Mouse (Mus musculus) adipocyte (in vitro differentiated cells): ENCODE measurements around the gene Ptdss2.

ENCODE experiments used
- DNase-seq: peaks from one replicate; pipeline ENCODE4 v3.0.0-alpha.2; 2016; ENCODE audit warnings: low spot score

Ptdss2 gene

DNA sequence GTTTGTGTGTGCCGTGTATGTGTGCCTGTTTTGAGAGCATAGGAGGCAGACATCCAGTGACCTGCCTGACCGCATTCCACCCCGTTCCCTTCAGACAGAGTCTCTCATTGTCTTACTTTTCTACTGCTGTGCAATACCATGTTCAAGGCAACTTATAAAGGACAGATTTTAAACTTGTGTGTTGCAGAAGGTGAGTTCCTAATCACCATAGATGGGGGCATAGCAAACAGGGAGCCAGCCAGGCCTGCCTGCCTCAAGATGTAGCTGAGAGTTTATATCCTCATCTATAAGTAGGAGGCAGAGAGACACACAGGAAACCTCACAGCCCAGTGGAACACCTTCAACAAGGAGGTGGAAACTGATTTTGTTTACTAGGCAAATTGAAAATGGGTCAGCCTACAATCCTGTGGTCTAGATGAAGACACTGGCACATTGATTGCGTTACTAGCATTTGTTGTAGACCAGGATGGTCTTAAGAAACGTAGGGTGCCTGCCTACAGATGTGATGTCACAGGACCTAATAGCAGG lies 51.2 kb downstream of the Ptdss2 start:
- no peak for DNase-seq

DNA sequence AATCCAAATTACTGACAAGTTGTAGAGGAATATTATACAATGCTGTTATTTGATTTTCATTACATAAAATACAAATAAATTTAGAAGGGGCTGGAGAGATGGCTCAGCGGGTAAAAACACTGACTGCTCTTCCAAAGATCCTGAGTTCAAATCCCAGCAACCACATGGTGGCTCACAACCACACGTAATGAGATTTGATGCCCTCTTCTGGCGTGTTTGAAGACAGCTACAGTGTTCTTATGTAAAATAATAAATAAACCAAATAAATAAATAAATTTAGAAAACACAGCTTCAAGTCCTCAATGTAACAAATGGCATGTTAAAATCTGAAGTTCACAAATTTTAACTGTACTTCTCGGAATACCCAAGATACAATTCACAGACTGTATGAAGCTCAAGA lies 52.9 kb downstream of the Ptdss2 start:
- no peak for DNase-seq

- DNase-seq, result peak; percentile 89
Measured at GRCm38 (mm10) chr7:141176173-141176572, 54.0 kb downstream of the Ptdss2 start.

DNA sequence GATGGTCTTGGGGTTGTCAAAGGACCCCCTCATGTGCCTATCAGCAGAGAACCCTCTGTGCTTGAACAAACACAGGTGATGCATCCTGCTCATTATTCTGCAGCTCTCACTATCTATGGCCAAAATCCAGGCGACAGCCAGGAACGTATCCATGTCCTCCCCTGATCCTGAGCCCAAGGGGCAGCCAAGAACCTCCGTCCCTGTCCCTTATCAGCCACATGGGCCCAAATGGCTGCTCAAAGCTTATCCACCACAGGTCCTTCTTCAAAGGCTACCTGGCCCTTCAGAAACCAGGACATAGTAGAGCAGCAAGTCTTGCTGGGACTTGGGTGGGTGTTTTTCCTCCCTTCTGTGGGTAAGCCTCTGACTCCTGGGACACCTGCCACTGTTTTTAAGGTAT lies 66.0 kb downstream of the Ptdss2 start:
- DNase-seq, result no peak

GRCm38 (mm10) chr7:141188733-141189132 lies 66.6 kb downstream of the Ptdss2 start:
- no peak for DNase-seq

DNA sequence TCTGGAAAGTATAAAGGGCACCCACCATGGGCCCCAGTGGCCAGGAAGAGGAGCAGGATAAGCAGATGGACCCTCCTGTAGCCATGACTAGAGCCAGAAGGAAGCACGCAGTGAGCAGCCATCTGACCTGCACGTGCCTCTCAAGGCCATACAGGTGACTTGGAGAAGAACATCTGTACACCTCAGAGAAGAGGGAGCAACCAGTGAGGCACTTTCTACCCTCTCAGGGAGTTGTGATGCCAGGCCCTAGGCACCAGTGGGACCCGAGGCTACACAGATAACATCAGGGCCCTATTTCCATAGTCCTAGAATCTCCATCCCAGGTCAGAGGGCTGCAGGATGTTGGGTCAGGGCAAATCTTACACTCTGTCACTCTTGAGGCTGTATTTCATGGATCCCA lies 68.0 kb downstream of the Ptdss2 start:
- no peak for DNase-seq

DNA sequence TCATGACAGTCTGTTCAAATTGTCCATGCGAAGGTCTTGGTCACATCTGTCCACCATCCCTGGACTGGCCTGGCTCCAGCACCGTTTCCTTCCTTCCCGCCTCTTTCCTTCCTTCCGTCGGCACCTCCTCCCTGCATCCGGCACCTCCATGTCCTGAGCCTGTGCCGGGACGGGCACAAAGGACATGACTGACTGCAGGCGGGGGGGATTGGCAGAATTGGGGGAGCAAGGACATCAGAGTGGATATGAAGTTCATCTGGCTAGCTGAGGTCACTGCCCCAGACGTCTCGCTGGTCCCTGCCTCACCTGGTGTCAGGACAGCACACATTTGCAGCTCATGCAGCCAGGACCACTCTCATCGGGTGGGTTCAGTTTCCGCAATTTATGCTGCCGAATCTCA lies 68.9 kb downstream of the Ptdss2 start:
- no peak for DNase-seq

DNA sequence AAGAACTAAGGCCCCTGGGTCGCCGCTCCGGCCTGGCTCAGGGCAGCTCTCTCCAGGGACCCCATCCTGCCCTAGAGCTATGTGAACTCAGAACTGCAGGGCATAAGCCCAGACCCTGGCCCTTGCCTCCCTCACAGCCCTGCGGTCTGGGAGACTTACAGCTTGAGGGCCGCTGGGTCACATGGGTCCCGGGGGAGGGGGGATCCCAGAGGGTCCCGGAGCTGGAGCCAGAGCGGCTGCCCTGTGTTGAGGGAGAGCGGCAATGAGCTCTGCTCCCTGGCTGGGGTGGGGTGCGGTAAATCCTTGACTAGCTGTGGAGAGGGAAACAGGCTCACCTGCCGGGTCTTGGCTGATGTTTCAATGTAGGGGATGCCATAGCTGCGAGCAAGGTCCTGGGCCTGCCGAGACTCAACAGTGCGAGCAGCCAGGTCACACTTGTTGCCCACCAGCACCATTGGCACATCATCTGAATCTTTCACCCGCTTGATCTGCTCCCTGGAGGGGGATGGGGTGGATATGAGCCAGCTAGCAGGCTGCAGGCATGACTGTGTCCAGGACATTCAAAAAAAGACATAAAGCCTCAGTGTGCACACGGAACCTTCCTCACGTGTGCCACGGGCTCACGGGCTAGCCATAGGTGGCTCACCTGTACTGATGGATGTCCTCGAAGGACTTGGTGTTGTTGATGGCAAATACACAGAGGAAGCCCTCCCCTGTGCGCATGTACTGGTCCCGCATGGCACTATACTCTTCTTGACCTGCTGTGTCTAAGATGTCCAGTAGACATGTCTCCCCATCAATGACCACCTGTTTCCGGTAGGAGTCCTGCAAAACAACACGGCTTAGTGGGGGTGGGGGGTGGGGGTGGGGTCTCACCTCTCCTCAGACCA lies 69.9 kb downstream of the Ptdss2 start:
- DNase-seq, result no peak

DNA sequence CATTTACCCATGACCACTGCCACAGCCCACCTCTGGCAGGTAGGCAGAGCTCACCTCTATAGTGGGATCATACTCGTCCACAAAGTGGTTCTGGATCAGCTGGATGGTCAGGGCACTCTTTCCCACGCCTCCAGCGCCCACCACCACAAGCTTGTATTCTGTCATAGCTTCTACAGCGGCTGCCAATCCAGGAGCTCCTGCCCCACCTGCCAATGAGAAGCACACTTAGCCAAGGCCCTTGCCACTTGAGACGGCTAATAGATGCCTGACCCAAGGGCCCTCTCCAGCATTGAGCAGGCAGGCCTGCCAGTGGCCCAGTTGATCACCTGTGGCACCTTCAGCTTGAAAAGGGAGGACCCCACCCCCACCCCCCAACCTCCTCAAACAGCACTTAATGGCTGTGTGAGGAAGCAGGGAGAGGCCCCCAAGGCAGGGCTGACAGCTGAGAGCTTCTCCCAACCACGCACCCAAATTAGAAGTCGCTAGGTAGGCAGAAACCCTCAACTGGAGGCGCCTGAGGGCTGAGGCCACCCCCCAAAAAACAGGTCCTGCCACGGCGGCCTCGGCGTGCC lies 70.7 kb downstream of the Ptdss2 start:
- no peak for DNase-seq

- peak; percentile 25 for DNase-seq
Measured at GRCm38 (mm10) chr7:141193348-141193856, 71.2 kb downstream of the Ptdss2 start.

DNA sequence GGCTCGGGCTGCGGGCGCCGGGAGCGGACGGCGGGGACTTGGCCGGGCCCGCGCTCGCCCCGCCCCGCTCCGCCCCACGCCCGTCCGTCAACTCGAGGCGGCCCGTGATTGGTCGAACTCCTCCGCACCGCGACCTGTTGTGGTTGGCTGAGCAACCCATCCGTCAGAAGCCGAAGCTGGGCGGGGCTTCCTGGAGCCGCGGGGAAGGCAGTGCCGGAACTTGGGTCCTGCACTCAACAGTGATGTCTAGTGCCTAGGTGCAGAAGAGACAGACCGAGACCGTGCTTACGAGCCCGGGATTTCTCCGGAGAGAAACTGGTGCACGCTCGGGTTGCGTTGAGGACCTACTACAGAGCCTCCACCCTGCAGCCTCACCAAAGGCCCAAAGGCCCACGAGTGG lies 71.8 kb downstream of the Ptdss2 start, which contains the start of the genes Hras and Lrrc56:
TSS of gene Hras (minus strand) at position 58 of the 400 bp plus-strand sequence.
TSS of gene Lrrc56 (plus strand) at position 210 of the 400 bp plus-strand sequence.
- peak; percentile 93 for DNase-seq

DNA sequence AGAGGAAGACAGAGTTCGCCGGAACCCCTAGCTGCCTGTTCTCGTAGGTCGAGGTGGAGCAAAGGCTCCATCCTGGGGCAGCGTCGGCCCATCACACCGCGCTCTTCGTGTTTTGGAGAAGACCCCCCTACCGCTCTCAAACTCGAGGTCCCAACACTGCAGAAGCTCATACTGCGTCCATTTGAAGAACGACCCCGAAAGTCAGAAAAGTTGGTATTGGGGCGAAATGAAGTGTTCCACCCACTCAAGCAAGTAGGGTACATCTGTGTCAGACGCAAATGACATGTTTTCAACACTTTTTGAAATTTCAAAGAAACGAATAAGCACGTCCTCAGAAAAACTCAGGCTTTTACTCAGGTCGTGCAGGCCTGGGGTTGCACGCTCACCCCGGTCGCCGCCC lies 72.2 kb downstream of the Ptdss2 start:
- no peak for DNase-seq

- peak; percentile 69 for DNase-seq
Measured at GRCm38 (mm10) chr7:141194830-141195229, 72.6 kb downstream of the Ptdss2 start.

- no peak for DNase-seq
Measured at GRCm38 (mm10) chr7:141195754-141196153, 73.6 kb downstream of the Ptdss2 start.

DNA sequence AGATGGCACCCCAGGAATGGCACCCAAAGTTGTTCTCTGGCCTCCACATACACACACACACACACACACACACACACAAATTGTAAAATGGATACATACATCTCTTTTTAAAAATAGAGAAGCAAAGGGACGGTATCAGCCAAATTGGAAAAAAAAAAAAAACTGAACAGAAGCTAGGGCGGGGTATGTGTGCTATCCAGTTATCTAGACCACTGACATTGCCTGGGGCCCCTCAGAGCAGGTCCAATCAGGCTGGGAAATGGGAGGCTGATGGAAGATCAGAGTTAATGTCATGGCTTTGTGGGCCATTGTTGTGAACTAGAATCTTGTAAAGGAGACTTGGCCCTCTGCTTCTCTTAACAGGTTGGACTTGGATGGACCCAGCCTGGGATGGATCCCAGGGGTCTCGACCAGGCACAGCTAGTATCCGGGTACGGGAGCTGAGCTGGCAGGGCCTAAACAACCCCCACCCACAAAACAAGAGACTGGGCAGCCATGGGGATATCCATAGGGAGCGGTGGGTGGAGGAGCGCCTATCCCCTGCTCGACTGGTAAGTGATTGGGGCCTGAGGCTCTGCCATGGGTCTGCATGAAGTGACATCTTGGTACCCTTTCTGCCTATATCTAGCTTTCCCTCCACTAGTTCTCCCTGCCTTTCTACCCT lies 74.6 kb downstream of the Ptdss2 start:
- DNase-seq, result no peak

DNA sequence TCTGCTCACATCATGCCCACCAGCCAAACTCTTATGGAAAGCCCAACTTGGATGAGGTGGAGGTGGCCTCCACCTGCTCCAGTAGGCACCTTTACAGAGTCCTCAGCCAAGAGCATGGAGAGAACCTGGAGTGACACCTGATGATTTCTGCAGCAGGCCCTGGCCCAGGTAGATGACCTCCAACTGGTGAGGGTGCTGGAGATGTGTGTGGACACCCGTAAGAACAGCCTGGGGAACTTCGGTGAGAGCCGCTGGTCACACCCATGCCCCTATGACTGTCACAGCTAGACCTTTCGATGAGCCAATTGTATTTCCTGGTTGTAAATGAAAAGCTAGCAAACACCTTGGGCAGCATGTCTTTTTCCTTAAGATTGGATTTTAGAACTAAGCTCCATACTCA lies 75.9 kb downstream of the Ptdss2 start:
- no peak for DNase-seq

DNA sequence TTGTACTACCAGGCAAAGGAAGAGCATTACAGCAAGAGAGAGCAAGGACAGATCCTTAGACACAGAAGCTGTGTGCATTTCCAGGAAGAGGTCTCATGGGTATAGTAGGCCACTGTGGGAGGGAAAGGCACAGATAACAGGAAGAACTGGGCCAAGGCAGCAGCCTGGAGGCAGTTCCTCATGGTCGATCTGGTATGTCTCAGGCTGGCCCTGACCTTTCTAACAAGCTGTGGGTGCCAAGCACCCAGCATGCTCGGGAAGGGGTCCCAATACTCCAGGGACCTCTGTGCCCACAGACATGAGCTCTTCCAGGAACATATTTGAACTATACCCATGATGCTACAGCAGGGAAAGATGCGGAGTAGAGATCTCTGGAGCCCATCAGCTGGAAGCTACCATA lies 82.4 kb downstream of the Ptdss2 start:
- DNase-seq, result peak; percentile 24

GRCm38 (mm10) chr7:141205504-141205903 lies 83.3 kb downstream of the Ptdss2 start:
- no peak for DNase-seq

DNA sequence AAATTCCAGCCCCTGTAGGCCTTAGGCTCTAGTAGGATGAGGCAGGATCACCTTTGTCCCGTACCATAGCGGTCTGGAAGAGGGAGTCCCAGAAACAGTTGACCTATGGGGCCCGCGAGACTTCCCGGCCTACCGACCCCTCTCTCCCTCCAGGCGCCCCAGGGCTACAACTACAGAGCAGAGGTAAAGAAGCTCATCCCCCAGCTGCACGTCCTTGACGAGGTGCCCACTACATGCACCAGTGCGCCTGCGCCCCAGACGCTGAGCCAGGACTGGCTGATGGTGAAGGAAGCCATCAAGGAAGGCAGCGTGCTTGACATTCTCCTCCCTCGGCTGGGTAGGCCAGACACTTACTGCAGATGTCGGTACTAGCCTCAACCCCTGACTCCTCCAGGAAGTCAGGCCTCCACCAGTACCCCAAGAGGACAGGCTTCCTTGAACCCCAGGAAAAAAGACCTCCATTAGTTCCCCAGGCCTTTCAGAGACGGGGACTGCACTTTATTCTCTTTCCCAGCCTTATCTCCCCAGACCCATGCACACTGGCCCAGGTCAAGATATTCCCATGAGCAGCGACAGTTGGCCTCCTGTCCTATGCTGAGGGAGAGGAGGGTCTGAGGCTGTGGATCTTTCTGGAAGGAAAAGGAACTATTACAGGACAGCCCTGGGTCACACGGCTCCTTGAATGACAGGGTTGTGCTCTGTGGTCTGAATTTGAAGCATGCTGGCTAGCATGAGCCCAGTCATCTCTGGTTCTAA lies 84.2 kb downstream of the Ptdss2 start:
- no peak for DNase-seq
